Mouse (Mus musculus): ENCODE measurements around the gene Rassf6. TPM values are rescaled to one million over a fixed set of nuclear protein-coding genes. Genes with fewer than 3 reads are reported as not detected.

The Rassf6 gene
- 20.6 TPM for polyA plus RNA-seq (2014; fragmentation: Illumina TruSeq; extraction: RNeasy Lipid Tissue Mini Kit (QIAGEN cat#74804); ENCODE audit: low read depth, low replicate concordance)

GRCm38 (mm10) chr5:90640286-90641217 lies at the start of gene Rassf6:
Gene Rassf6, minus strand, starts transcription at chr5:90640657.

GRCm38 (mm10) chr5:90560743-90561142 lies 79.7 kb downstream of the Rassf6 start, which contains the start of gene 5830473C10Rik:
Gene 5830473C10Rik, plus strand, starts transcription at chr5:90561107.

Other genes starting within 250 kb of the Rassf6 start
- gene Alb, start 179.8 kb downstream of the Rassf6 start, polyA plus RNA-seq (2014; fragmentation: Illumina TruSeq; extraction: RNeasy Lipid Tissue Mini Kit (QIAGEN cat#74804); ENCODE audit: low read depth, low replicate concordance) = 59,245 TPM
- gene Afp, start 149.9 kb downstream of the Rassf6 start, polyA plus RNA-seq (2014; fragmentation: Illumina TruSeq; extraction: RNeasy Lipid Tissue Mini Kit (QIAGEN cat#74804); ENCODE audit: low read depth, low replicate concordance) = 1.2 TPM
- gene Afm, start 121.7 kb downstream of the Rassf6 start, polyA plus RNA-seq (2014; fragmentation: Illumina TruSeq; extraction: RNeasy Lipid Tissue Mini Kit (QIAGEN cat#74804); ENCODE audit: low read depth, low replicate concordance) = 346 TPM
- gene 5830473C10Rik, start 79.5 kb downstream of the Rassf6 start, polyA plus RNA-seq (2014; fragmentation: Illumina TruSeq; extraction: RNeasy Lipid Tissue Mini Kit (QIAGEN cat#74804); ENCODE audit: low read depth, low replicate concordance) = 27.2 TPM
- gene Cxcl5, start 118.7 kb upstream of the Rassf6 start, polyA plus RNA-seq (2014; fragmentation: Illumina TruSeq; extraction: RNeasy Lipid Tissue Mini Kit (QIAGEN cat#74804); ENCODE audit: low read depth, low replicate concordance) = 0.50 TPM
- 0.37 TPM for gene Ppbp, start 127.9 kb upstream of the Rassf6 start, polyA plus RNA-seq (2014; fragmentation: Illumina TruSeq; extraction: RNeasy Lipid Tissue Mini Kit (QIAGEN cat#74804); ENCODE audit: low read depth, low replicate concordance)
- 1.7 TPM for gene Pf4, start 131.8 kb upstream of the Rassf6 start, polyA plus RNA-seq (2014; fragmentation: Illumina TruSeq; extraction: RNeasy Lipid Tissue Mini Kit (QIAGEN cat#74804); ENCODE audit: low read depth, low replicate concordance)
- not detected for gene Cxcl3, start 145.4 kb upstream of the Rassf6 start, polyA plus RNA-seq (2014; fragmentation: Illumina TruSeq; extraction: RNeasy Lipid Tissue Mini Kit (QIAGEN cat#74804); ENCODE audit: low read depth, low replicate concordance)
- gene Cxcl15, start 153.9 kb upstream of the Rassf6 start, polyA plus RNA-seq (2014; fragmentation: Illumina TruSeq; extraction: RNeasy Lipid Tissue Mini Kit (QIAGEN cat#74804); ENCODE audit: low read depth, low replicate concordance) = not detected